Mouse (Mus musculus): ENCODE results near the gene Trim30d. TPM values are rescaled to one million over a fixed set of nuclear protein-coding genes. Genes with fewer than 3 reads are reported as not detected.

Trim30d gene
- polyA plus RNA-seq (2012), result 0.48 and 0.60 TPM in 2 replicates

DNA sequence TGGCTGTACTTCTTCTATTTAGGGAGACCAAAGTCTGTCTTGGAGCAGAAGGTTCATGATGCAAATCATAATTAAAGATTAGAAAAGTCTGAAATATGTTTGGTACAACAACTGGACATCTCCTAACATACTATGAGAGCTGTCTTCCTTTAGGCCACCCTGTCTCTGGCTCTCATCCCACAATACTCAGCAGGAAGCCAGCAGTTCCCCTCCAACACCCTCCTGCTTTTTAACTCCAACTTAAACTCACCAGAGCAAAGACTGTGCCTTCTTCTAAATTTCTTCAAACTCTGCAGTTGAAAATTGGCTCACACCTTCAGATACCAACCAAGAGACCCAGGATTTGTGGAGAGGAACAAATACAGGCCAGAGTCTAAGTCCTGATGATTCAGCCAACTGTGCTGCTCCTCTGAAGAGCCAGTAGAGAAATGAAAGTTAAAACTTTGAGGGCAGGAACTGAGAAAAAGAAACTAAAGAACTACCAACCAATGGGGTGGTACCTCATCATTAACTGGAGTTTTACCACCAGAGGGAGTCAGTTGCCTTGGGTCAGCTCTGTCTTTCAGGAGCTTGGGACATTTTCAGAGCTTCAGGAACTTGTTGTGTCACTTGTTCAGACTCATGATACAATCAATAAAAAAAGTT lies at the start of gene Trim30d:
TSS of gene Trim30d (minus strand) at position 429 of the 645 bp plus-strand sequence.

GRCm38 (mm10) chr7:104549833-104550232 lies 42.2 kb upstream of the Trim30d start, which contains the start of gene Olfr651:
TSS of gene Olfr651 (plus strand) at chr7:104550133.

DNA sequence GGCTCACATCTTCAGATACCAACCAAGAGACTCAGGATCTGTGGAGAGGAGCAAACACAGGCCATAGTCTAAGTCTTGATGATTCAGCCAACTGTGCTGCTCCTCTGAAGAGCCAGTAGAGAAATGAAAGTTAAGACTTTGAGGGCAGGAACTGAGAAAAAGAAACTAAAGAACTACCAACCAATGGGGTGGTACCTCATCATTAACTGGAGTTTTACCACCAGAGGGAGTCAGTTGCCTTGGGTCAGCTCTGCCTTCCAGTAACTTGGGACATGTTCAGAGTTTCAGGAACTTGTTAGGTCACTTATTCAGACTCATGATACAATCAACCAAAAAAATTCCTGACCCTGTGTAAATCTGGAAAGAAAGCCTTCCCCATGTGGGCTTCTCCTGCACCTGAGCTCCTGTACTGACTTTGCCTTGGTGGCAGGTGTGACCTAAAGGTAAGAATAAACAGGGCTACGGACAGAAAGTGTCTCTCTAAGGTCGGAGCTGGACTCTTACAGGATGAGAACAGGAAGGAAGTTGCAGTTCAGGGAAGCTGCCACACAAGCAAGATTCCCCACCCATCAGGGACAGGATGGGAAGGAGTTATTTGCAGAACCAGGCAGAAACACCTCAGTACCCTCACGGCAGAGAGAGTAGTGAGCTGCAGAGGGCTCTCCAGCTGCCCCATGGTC lies 42.4 kb downstream of the Trim30d start, which contains the start of gene Trim30a:
TSS of gene Trim30a (minus strand) at position 129 of the 680 bp plus-strand sequence.

Other genes starting within 250 kb of the Trim30d start
- gene Trim5, start 219.8 kb downstream of the Trim30d start, polyA plus RNA-seq (2012), result 0.14 and 0.16 TPM in 2 replicates
- 2.4 and 3.0 TPM in 2 replicates for gene Trim12a, start 192.4 kb downstream of the Trim30d start, polyA plus RNA-seq (2012)
- gene Trim34b, start 178.4 kb downstream of the Trim30d start, polyA plus RNA-seq (2012), result not detected in 2 replicates
- 0.45 and 0.74 TPM in 2 replicates for gene Trim12c, start 154.5 kb downstream of the Trim30d start, polyA plus RNA-seq (2012)
- 0.12 TPM in 1 of 2 replicates, not detected in the other for gene Trim30b, start 138.0 kb downstream of the Trim30d start, polyA plus RNA-seq (2012)
- gene Trim30c, start 107.0 kb downstream of the Trim30d start, polyA plus RNA-seq (2012), result not detected in 2 replicates
- gene Trim30a, start 42.7 kb downstream of the Trim30d start, polyA plus RNA-seq (2012), result 1.5 and 5.2 TPM in 2 replicates
- not detected in 2 replicates for gene Olfr651, start 42.3 kb upstream of the Trim30d start, polyA plus RNA-seq (2012)
- gene Olfr652, start 53.1 kb upstream of the Trim30d start, polyA plus RNA-seq (2012), result not detected in 2 replicates
- not detected in 2 replicates for gene Olfr653, start 69.5 kb upstream of the Trim30d start, polyA plus RNA-seq (2012)
- gene Olfr654, start 79.2 kb upstream of the Trim30d start, polyA plus RNA-seq (2012), result not detected in 2 replicates
- not detected in 2 replicates for gene Olfr655, start 93.9 kb upstream of the Trim30d start, polyA plus RNA-seq (2012)
- gene Olfr656, start 106.1 kb upstream of the Trim30d start, polyA plus RNA-seq (2012), result not detected in 2 replicates
- not detected in 2 replicates for gene Olfr657, start 116.9 kb upstream of the Trim30d start, polyA plus RNA-seq (2012)
- gene Olfr658, start 139.5 kb upstream of the Trim30d start, polyA plus RNA-seq (2012), result not detected in 2 replicates
- 0.01 TPM in 1 of 2 replicates, not detected in the other for gene Olfr659, start 158.9 kb upstream of the Trim30d start, polyA plus RNA-seq (2012)
- gene Olfr661, start 178.7 kb upstream of the Trim30d start, polyA plus RNA-seq (2012), result not detected in 2 replicates